Mouse (Mus musculus) forebrain, embryonic 12.5 days (tissue): ENCODE results near the gene Tspan32. TPM values are rescaled to one million over a fixed set of nuclear protein-coding genes. Genes with fewer than 3 reads are reported as not detected.

Experiments
- ATAC-seq: fragments of 200-750 bp; cut with Nextera tagmentation; 2 replicates; pipeline ENCODE4 v1.8.0; 2017; ENCODE audit warnings: moderate TSS enrichment; ENCODE audit not compliant: low FRiP score
- H3K27ac ChIP-seq: fragments of 300-500 bp; sonication (generic); 2 replicates; pipeline ENCODE4 v1.5.1; 2016; ENCODE audit warnings: mild to moderate bottlenecking
- H3K27me3 ChIP-seq: fragments of 300-500 bp; sonication (generic); 2 replicates; pipeline ENCODE4 v1.6.1; 2016; ENCODE audit warnings: mild to moderate bottlenecking
- H3K36me3 ChIP-seq: fragments of 300-500 bp; sonication (generic); replicated peaks from 2 replicates; pipeline ENCODE4 v1.6.1; 2016; ENCODE audit warnings: mild to moderate bottlenecking
- H3K4me1 ChIP-seq: fragments of 300-500 bp; sonication (generic); 2 replicates; pipeline ENCODE4 v1.6.1; 2016
- H3K4me2 ChIP-seq: fragments of 300-500 bp; sonication (generic); 2 replicates; pipeline ENCODE4 v1.6.1; 2016; ENCODE audit warnings: mild to moderate bottlenecking, moderate library complexity
- H3K4me3 ChIP-seq: fragments of 300-500 bp; sonication (generic); replicated peaks from 2 replicates; pipeline ENCODE4 v1.5.1; 2016; ENCODE audit warnings: mild to moderate bottlenecking
- H3K9ac ChIP-seq: fragments of 300-500 bp; sonication (generic); 2 replicates; pipeline ENCODE4 v1.6.1; 2016; ENCODE audit warnings: mild to moderate bottlenecking
- H3K9me3 ChIP-seq: fragments of 300-500 bp; sonication (generic); 2 replicates; pipeline ENCODE4 v1.6.1; 2016
- WGBS: fragments of 180-500 bp; shearing (Covaris S2); methylation state at CpG from one replicate; pipeline ENCODE4 v1.1.7; 2016; 5-methylcytosine and 5-hydroxymethylcytosine counted together
- polyA plus RNA-seq: library from polyadenylated mRNA; unstranded; fragments of >200 nt; fragmentation: Nextera tagmentation; extraction: Ambion mirVana; gene quantifications from 2 replicates; pipeline ENCODE4 v1.2.1, GENCODE M21; 2016

Gene Tspan32
- polyA plus RNA-seq, 1 experiment from 2014 or later: 1.3 TPM

DNA sequence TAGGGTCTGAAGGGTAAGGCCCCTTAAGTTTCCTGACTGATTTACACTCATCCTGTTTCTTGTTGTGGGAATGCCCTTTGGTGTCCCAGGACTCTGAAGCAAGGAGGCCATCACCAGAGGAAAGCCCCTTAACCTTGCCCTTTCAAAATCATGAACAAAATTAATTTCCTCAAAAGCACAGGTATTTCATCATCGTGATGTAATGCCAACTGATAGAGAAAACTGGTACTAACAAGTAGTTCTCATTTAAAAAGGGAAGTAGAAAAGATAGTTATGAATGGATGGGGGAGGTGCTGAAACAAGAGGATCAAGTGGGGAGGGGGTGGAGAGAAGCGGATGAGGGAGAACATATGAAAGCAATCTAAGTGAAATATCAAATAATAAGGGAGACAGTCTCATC, 18.7 kb downstream of the Tspan32 start:
- Histone ChIP-seq H3K9me3 (no peaks in the 10 kb centered on the region), H3K9ac (no peak overlapping the region), H3K4me3 (no peak overlapping the region), H3K4me1 (no peaks in the 10 kb centered on the region), H3K4me2 (no peak overlapping the region), H3K36me3 (0 out of 2 replicates have a peak, but pooled peaks cover 4% of the 10 kb centered on the region), H3K27me3 (no peaks in the 10 kb centered on the region), H3K27ac (no peak overlapping the region)
- ATAC-seq: no peak
- WGBS: 92% methylated on average over 2 of the region's 2 CpGs

DNA sequence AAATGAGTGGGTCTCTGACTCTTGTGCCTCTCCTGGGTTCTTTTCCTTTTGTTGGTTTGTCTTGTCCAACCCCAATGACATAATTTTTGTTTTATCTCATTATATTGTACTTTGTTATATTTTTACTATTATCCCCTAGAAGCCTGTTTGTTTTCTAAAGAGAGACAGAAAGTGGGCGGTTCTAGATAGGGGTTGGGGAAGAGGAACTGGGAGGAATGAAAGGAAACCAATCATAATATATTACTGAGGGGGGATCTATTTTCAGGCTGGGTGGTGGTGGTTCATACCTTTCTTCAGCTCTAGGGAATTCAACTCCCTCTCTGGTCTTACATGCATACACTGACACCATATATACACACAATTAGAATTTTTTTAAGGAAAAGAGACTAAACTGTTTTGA, 19.4 kb downstream of the Tspan32 start:
- 96% methylated on average over 1 of the region's 1 CpGs for WGBS
- Histone ChIP-seq H3K27ac (no peak overlapping the region), H3K4me3 (no peak overlapping the region), H3K36me3 (0 out of 2 replicates have a peak, but pooled peaks cover 4% of the 10 kb centered on the region), H3K9me3 (no peaks in the 10 kb centered on the region), H3K4me2 (no peak overlapping the region), H3K9ac (no peak overlapping the region), H3K27me3 (no peaks in the 10 kb centered on the region), H3K4me1 (no peaks in the 10 kb centered on the region)
- ATAC-seq: no peak

DNA sequence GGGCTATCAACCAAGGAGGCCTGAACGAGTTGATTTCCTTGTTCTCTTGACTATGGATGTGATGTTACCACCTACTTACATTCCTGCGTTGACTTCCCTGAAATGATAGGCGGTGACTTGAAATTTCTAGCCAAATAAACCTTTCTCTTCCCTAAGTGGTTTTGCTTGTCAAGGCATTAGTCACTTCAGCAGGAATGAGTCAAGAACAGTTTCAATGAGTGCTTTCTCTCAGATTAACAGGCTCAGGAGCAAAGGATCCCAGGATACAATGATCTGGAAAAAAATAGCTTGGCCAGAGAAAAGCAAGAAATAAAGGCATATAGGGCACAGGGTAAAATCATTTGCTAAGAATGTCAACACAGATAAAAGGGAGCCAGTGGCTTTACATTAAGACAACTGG, 20.6 kb downstream of the Tspan32 start:
- no peaks in the 10 kb centered on the region for H3K9me3 ChIP-seq
- no peak overlapping the region for H3K4me3 ChIP-seq
- no peaks in the 10 kb centered on the region for H3K27me3 ChIP-seq
- no peak for ATAC-seq
- H3K27ac ChIP-seq: no peak overlapping the region
- no peaks in the 10 kb centered on the region for H3K4me1 ChIP-seq
- no peak overlapping the region for H3K4me2 ChIP-seq
- 0 out of 2 replicates have a peak, but pooled peaks cover 4% of the 10 kb centered on the region for H3K36me3 ChIP-seq
- WGBS: 94% methylated on average over 3 of the region's 3 CpGs
- no peak overlapping the region for H3K9ac ChIP-seq

DNA sequence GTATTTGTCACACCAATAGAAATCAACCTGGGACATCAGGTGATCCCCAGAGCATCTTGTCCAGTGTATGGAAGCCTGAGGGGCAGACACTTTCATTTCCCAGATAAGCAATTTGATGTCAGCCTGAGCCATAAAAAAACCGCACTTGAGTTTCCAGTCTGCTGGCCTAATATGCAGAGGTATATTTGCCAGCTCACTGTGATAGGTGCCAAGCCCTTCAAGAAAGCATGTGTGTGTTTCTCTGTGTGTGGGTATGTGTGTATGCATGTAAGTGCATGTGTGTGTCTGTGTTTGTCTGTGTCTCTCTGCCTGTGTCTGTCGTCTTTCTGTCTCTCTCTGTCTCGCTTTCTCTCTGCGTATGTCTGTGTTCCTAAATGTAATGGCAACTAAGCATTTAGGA, 22.4 kb downstream of the Tspan32 start:
- 98% methylated on average over 4 of the region's 4 CpGs for WGBS
- no peak for ATAC-seq
- Histone ChIP-seq H3K4me1 (no peaks in the 10 kb centered on the region), H3K9me3 (no peaks in the 10 kb centered on the region), H3K27ac (no peak overlapping the region), H3K27me3 (no peaks in the 10 kb centered on the region), H3K4me3 (no peak overlapping the region), H3K9ac (no peak overlapping the region), H3K4me2 (no peak overlapping the region), H3K36me3 (0 out of 2 replicates have a peak, but pooled peaks cover 9% of the 10 kb centered on the region)

DNA sequence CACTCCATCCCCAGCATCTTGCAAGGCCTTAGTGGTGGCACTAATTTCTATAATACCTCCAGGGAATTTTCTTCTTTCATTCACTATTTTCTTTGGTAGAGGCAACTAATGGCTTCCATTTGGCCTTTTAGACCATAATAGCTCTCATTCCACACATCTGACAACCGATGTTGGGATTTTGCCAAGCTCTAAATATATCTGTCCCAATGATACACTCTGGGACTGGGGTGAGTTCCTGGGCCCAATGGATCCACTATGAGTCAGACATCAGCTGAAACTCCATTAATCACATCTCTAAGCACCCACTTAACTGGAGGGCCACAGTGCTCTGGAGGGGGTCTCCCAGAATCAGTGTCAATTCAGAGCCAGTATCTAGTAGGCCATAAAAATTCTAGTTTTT, 27.0 kb downstream of the Tspan32 start:
- no peak for ATAC-seq

DNA sequence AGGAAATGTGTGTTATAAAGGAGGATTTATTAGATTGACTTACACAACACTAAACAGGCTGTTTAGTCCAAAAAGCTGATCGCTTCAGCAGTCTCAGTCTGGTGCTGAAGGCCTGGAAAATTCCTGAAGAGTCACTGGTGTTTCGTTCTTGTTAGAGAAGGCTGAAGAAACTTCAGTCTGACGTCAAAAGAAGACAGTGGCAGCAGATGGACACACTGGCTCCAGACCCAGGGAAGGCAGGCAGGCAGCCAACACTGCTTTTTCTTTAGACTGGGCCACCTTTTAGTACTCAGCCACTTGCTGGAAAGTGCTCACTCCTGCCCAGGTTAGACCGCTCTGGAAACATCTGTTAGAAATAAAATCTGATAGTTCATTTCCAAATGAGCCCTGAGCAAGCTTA, 28.7 kb downstream of the Tspan32 start:
- ATAC-seq: no peak
- H3K36me3 ChIP-seq: peaks cover 5% of the 10 kb centered on the region; the same call in 1 of the 2 replicates
- no peak overlapping the region for H3K4me2 ChIP-seq
- 92% methylated on average over 4 of the region's 4 CpGs for WGBS
- H3K9me3 ChIP-seq: no peaks in the 10 kb centered on the region
- no peak overlapping the region for H3K9ac ChIP-seq
- no peaks in the 10 kb centered on the region for H3K27me3 ChIP-seq
- H3K4me1 ChIP-seq: no peaks in the 10 kb centered on the region
- H3K27ac ChIP-seq: no peak overlapping the region
- H3K4me3 ChIP-seq: no peak overlapping the region

More for the DNA sequence above, 27.0 kb downstream of the Tspan32 start:
- H3K9me3 ChIP-seq: no peaks in the 10 kb centered on the region
- H3K9ac ChIP-seq: no peak overlapping the region
- no peak overlapping the region for H3K27ac ChIP-seq
- 85% methylated on average over 1 of the region's 1 CpGs for WGBS
- no peaks in the 10 kb centered on the region for H3K4me1 ChIP-seq
- no peak overlapping the region for H3K4me2 ChIP-seq
- peaks cover 5% of the 10 kb centered on the region; the same call in 1 of the 2 replicates for H3K36me3 ChIP-seq
- no peak overlapping the region for H3K4me3 ChIP-seq
- no peaks in the 10 kb centered on the region for H3K27me3 ChIP-seq

DNA sequence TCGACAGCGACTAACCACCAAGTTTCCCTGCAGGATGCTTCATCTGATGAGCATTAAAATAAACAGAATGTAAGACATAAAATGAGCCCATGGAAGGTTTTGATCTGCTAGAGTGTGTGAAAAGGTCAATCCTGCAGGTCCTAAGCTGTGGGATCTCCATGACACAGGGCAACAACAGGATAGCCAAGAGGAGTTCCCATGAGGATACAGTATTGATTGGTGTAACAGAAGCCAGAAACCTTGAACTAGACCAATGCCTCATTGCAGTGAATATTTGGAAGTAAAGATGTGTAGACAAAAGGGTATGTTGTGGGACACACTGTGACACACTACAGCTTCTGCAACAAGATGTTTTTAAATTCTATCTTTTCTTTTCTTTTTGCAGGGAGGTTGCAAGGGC, 29.3 kb downstream of the Tspan32 start:
- peaks cover 5% of the 10 kb centered on the region; the same call in 1 of the 2 replicates for H3K36me3 ChIP-seq
- WGBS: 96% methylated on average over 2 of the region's 2 CpGs
- no peaks in the 10 kb centered on the region for H3K27me3 ChIP-seq
- no peaks in the 10 kb centered on the region for H3K9me3 ChIP-seq
- ATAC-seq: no peak
- no peaks in the 10 kb centered on the region for H3K4me1 ChIP-seq
- H3K4me3 ChIP-seq: no peak overlapping the region
- H3K9ac ChIP-seq: no peak overlapping the region
- no peak overlapping the region for H3K27ac ChIP-seq
- H3K4me2 ChIP-seq: no peak overlapping the region

DNA sequence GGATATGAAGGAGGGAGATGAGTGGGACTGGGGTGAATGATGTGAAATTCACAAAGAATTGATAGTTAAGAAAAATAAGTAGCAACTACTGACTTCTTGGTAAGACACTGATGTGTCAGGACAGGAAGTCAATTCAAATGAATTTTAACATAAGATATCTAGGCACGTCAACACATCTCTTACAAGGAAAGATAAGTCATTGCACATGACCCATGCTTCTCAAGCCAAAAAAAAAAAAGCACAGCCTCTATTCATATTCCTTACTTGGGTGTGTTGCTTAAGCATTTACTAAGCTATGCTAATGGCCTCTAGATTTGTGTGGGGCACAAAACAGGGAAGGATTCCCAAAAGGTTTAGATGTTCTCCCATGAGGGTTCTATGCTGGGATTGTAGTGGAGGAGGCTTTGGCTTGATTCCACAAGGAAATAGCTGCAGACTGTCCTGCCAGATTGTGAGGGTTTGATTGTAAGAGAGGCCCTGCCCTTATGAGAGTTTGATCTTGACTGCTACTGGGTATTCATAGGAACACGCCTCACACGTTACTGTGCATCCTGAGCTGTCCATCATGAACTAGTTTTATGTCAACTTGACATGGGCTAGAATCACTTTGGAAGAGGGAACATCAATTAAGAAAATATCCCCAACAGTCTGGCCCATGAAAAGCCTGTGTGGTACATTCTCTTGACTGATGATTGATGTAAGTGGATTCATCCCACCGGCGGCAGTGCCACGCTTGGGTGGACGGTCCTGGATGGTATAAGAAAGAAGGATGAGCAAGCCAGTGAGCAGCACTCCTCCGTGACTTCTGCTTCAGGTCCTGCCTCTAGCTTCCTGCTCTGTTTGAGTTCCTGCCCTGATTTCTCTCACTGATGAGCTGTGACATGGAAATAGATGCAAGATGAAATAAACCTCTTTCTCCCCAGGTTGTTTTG, 29.9 kb downstream of the Tspan32 start:
- no peak overlapping the region for H3K4me3 ChIP-seq
- no peaks in the 10 kb centered on the region for H3K9me3 ChIP-seq
- H3K9ac ChIP-seq: no peak overlapping the region
- 90% methylated on average over 8 of the region's 8 CpGs for WGBS
- no peak overlapping the region for H3K27ac ChIP-seq
- H3K36me3 ChIP-seq: peaks cover 5% of the 10 kb centered on the region; the same call in 1 of the 2 replicates
- H3K4me2 ChIP-seq: no peak overlapping the region
- no peaks in the 10 kb centered on the region for H3K4me1 ChIP-seq
- ATAC-seq: no peak
- no peaks in the 10 kb centered on the region for H3K27me3 ChIP-seq

DNA sequence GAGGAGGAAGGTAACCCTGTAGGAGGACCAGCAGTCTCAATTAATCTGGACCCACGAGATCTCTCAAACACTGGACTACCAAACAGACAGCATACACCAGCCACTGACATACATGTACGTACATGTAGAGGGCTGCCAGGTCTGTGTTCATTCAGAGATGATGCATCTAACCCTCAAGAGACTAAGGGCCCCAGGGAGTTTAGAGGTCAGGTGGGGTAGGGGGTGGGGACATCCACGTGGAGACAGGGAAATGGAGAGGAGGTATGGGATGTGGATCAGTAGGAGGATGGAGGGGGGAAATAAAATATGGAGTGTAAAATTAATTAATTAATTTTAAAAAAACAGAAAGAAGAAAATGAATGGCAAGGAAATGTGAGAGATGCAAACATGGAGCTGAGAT, 31.9 kb downstream of the Tspan32 start:
- Histone ChIP-seq H3K27me3 (no peaks in the 10 kb centered on the region), H3K27ac (no peak overlapping the region), H3K4me1 (no peaks in the 10 kb centered on the region), H3K4me2 (no peak overlapping the region), H3K9ac (no peak overlapping the region), H3K36me3 (no peaks in the 10 kb centered on the region; the same call in 1 of the 2 replicates), H3K4me3 (no peak overlapping the region), H3K9me3 (no peaks in the 10 kb centered on the region)
- no peak for ATAC-seq
- 84% methylated on average over 3 of the region's 3 CpGs for WGBS

DNA sequence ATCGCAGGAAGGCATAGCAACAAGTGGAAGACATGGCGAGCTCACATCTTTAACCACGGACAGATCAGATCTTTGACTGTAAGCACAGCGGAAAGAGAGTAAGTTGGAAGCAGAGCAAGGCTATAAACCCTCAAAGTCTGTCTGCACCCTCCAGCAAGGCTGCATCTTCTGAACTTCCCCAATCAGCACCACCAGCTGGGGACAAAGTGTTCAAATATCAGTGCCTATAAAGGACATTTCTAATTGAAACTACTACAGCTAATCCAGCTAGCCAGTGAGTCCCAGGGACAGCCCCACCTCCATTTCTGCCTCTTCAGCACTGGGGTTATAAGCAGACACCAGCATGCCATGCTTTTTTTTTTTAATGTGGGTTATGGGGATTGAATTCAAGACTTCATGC, 32.5 kb downstream of the Tspan32 start:
- Histone ChIP-seq H3K4me3 (no peak overlapping the region), H3K9me3 (no peaks in the 10 kb centered on the region), H3K4me2 (no peak overlapping the region), H3K9ac (no peak overlapping the region), H3K27me3 (no peaks in the 10 kb centered on the region), H3K27ac (no peak overlapping the region), H3K36me3 (no peaks in the 10 kb centered on the region; the same call in 1 of the 2 replicates), H3K4me1 (no peaks in the 10 kb centered on the region)
- no peak for ATAC-seq
- 90% methylated on average over 4 of the region's 4 CpGs for WGBS

DNA sequence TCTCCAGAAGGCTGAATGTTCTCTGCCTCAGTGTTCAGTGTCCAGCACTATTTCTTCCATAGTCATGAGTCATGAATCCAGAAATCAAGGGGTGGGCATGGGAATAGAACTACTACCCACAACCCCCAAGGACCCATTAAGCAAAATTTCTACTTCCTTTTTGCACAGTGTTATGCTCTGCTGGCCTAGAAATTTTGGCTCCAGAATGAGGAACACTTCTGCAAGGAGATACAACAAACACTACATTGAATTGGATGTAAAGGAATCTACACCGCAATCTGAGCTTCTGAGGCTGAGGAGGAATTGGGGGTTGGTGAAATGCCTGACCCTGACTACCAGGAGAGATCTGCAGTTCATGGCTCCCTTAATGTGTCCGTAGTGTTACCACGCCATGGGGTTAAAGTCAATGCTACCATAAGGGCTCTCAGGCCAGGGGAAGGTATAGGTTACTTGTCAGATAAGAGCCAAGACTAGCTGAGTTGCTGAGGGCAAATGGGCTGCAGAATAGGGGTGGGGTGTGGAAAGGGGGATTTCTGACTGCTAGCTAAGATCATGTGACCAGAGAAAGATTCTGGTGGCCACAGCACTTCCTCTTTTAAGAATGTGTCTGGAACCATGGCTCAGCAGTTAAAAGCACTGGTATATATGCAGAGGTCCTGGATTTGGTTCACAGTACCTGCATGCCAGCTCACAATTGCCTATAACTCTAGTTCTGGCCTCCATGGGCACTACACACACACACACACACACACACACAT, 33.5 kb downstream of the Tspan32 start:
- Histone ChIP-seq H3K27me3 (no peaks in the 10 kb centered on the region), H3K4me1 (no peaks in the 10 kb centered on the region), H3K36me3 (no peaks in the 10 kb centered on the region), H3K4me2 (no peak overlapping the region), H3K9me3 (no peaks in the 10 kb centered on the region), H3K9ac (no peak overlapping the region), H3K4me3 (no peak overlapping the region), H3K27ac (no peak overlapping the region)
- 94% methylated on average over 3 of the region's 3 CpGs for WGBS
- no peak for ATAC-seq

DNA sequence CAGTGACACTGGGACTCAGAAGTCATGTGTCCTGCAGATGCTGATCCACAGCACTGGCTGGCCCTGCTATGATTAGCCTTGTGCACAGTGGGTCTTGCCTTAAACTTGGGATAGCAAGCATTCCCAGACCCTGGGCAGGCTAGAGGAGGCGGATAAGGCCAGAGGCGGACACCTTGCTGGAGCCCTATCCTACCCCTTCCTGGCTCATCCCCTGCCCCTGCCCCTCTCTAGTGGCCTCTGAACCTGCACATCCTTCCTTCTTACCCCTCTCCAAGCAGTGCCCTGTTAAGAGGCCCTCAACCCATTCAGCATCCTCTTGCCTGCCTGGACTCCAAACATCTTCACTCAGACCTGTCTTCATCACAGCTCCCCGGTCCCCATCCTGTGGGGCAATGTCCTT, 35.7 kb downstream of the Tspan32 start:
- Histone ChIP-seq H3K9me3 (no peaks in the 10 kb centered on the region), H3K36me3 (no peaks in the 10 kb centered on the region; the same call in 1 of the 2 replicates), H3K4me2 (no peak overlapping the region), H3K9ac (no peak overlapping the region), H3K4me3 (no peak overlapping the region), H3K4me1 (no peaks in the 10 kb centered on the region), H3K27me3 (no peaks in the 10 kb centered on the region), H3K27ac (no peak overlapping the region)
- WGBS: 86% methylated on average over 3 of the region's 3 CpGs
- no peak for ATAC-seq
